Mouse (Mus musculus) liver, adult 2 months (tissue): ENCODE results near the gene Agtpbp1. TPM values are rescaled to one million over a fixed set of nuclear protein-coding genes. Genes with fewer than 3 reads are reported as not detected.

Experiments used
- DNase-seq: peaks from one replicate; pipeline ENCODE4 v3.0.0-alpha.2; 2011; ENCODE audit warnings: low read depth, low spot score; ENCODE audit errors: extremely low read depth
- H3K27ac ChIP-seq: fragments of 200-500 bp; replicated peaks from 2 replicates; pipeline ENCODE4 v1.5.1; 2012; ENCODE audit warnings: low read depth, mild to moderate bottlenecking, control low read depth, inconsistent platforms, low read length; ENCODE audit not compliant: insufficient read depth
- H3K27me3 ChIP-seq: fragments of 200-500 bp; 2 replicates; pipeline ENCODE4 v1.6.1; 2012; ENCODE audit warnings: mild to moderate bottlenecking, moderate library complexity, low read length, inconsistent platforms; ENCODE audit not compliant: control insufficient read depth, insufficient read depth
- H3K36me3 ChIP-seq: fragments of 200-500 bp; 2 replicates; pipeline ENCODE4 v1.6.1; 2012; ENCODE audit warnings: low read length, inconsistent platforms; ENCODE audit not compliant: control insufficient read depth, insufficient read depth
- H3K4me1 ChIP-seq: fragments of 200-500 bp; 2 replicates; pipeline ENCODE4 v1.6.1; 2011; ENCODE audit warnings: low read length; ENCODE audit not compliant: control insufficient read depth, insufficient read depth
- H3K4me3 ChIP-seq: fragments of 200-500 bp; 2 replicates; pipeline ENCODE4 v1.5.1; 2011; ENCODE audit warnings: low read depth, mild to moderate bottlenecking, control low read depth, low read length, moderate library complexity; ENCODE audit not compliant: insufficient read depth
- H3K79me2 ChIP-seq: fragments of 200-500 bp; 2 replicates; pipeline ENCODE4 v1.6.1; 2012; ENCODE audit warnings: inconsistent platforms, mild to moderate bottlenecking, low read length, moderate library complexity; ENCODE audit not compliant: control insufficient read depth, insufficient read depth
- H3K9ac ChIP-seq: fragments of 200-500 bp; 2 replicates; pipeline ENCODE4 v1.6.1; 2012; ENCODE audit warnings: low read depth, mild to moderate bottlenecking, control low read depth, inconsistent platforms, low read length
- CTCF ChIP-seq: fragments of 200-500 bp; IDR thresholded peaks from 2 replicates; pipeline ENCODE4 v1.5.1; 2011; ENCODE audit warnings: low read depth, low read length, control low read depth
- POLR2A ChIP-seq: fragments of 200-500 bp; IDR thresholded peaks from 2 replicates; pipeline ENCODE4 v1.6.1; 2011; ENCODE audit warnings: low read length, control low read depth; ENCODE audit not compliant: insufficient read depth; ENCODE audit errors: extremely low read depth
- WGBS: fragments of 180-500 bp; shearing (Covaris S2); methylation state at CpG from one replicate; pipeline ENCODE4 v1.1.7; 2018; 5-methylcytosine and 5-hydroxymethylcytosine counted together
- polyA plus RNA-seq: library from polyadenylated mRNA; depleted of rRNA; stranded (reverse); fragments of >200 nt; gene quantifications from 2 replicates; pipeline ENCODE4 v1.2.3, GENCODE M21; 2012
- total RNA-seq: library from RNA; depleted of rRNA; stranded (reverse); fragments of >200 nt; gene quantifications from 2 replicates; pipeline ENCODE4 v1.2.3, GENCODE M21; 2014

Agtpbp1 gene
- total and polyA plus RNA-seq, 2 experiments, result 1.9 to 10.0 TPM

- no peaks in the 10 kb centered on the region for H3K36me3 ChIP-seq
- no peak overlapping the region for H3K9ac ChIP-seq
- DNase-seq, result no peak
- no peaks in the 10 kb centered on the region for H3K27me3 ChIP-seq
- 94% methylated on average over 5 of the region's 5 CpGs for WGBS
- H3K27ac ChIP-seq, result no peak overlapping the region
- H3K79me2 ChIP-seq, result no peaks in the 10 kb centered on the region
- H3K4me3 ChIP-seq, result no peak overlapping the region
- peaks cover 6% of the 10 kb centered on the region for H3K4me1 ChIP-seq
- TF ChIP-seq CTCF (no peak), POLR2A (no peak)
These were observed 26.3 kb downstream of the Agtpbp1 start for GRCm38 (mm10) chr13:59558776-59559175.

DNA sequence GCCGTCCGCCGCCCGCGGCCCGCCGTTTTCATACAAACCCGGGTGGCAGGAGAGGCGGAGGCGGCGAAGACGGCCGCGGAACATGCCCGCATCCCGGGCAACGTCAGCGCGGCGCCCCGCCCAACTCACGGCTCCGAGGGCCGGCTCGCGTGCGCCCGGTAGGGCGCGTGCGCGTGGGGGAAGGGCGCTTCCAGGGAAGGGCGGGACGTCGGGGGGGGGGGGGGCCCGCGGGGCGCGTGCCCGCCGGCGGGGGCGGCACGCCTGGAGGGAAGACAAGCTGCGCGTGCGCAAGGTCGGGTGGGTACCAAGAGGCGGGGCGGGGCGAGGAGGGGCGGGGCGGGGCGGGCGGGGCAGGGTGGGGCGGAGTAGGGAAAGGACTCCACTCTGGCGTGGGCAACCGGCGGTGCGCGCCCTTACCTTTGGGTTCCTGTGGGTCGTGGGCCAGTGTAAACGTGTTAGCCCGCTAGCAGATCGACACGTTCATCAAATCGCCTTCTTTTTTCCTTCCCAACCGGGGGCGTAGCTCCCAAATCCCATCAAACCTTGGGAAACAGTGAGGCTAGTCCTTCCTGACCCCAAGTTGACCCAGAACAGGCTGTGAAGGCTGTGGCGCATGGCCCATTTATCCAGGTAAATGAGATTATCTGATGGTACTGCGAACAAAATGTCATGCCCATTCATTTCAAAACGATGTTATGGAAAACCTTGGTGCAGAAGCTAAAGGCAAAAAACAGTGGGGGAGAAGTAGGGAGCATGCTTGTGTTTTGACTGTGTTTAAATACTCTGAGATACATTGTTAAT is 27.6 kb downstream of the Agtpbp1 start:
- no peak overlapping the region for H3K27ac ChIP-seq
- WGBS, result 1% methylated on average over 50 of the region's 73 CpGs
- H3K36me3 ChIP-seq, result no peaks in the 10 kb centered on the region
- H3K79me2 ChIP-seq, result no peaks in the 10 kb centered on the region; the same call in 1 of the 2 replicates
- no peaks in the 10 kb centered on the region for H3K27me3 ChIP-seq
- 0 out of 2 replicates have a peak, but pooled peaks have one; percentile 38 for TF ChIP-seq POLR2A
- no peak for TF ChIP-seq CTCF
- H3K9ac ChIP-seq, result peak overlapping the region; percentile 63
- peak overlapping the region; percentile 76 for H3K4me3 ChIP-seq
- peaks cover 6% of the 10 kb centered on the region for H3K4me1 ChIP-seq
- peak; percentile 46 for DNase-seq

- H3K4me1 ChIP-seq, result peaks cover 6% of the 10 kb centered on the region
- H3K4me3 ChIP-seq, result peak overlapping the region; percentile 74
- WGBS, result under 1% methylated on average over 43 of the region's 45 CpGs
- no peak for DNase-seq
- no peak overlapping the region for H3K27ac ChIP-seq
- H3K36me3 ChIP-seq, result no peaks in the 10 kb centered on the region
- TF ChIP-seq POLR2A (0 out of 2 replicates have a peak, but pooled peaks have one; percentile 7), CTCF (no peak)
- H3K79me2 ChIP-seq, result peaks cover under 1% of the 10 kb centered on the region; the same call in 1 of the 2 replicates
- H3K9ac ChIP-seq, result peak overlapping the region; percentile 57
- no peaks in the 10 kb centered on the region for H3K27me3 ChIP-seq
These were observed 28.4 kb downstream of the Agtpbp1 start for GRCm38 (mm10) chr13:59556670-59557069.

GRCm38 (mm10) chr13:59555613-59556192 is 29.3 kb downstream of the Agtpbp1 start:
- Histone ChIP-seq H3K79me2 (peaks cover 4% of the 10 kb centered on the region; the same call in 1 of the 2 replicates), H3K27me3 (no peaks in the 10 kb centered on the region), H3K4me3 (no peak overlapping the region), H3K4me1 (peaks cover 6% of the 10 kb centered on the region), H3K36me3 (no peaks in the 10 kb centered on the region), H3K9ac (no peak overlapping the region), H3K27ac (no peak overlapping the region)
- no peak for DNase-seq
- TF ChIP-seq CTCF (no peak), POLR2A (no peak)
- whole genome bisulfite sequencing, result 58% methylated on average over 8 of the region's 8 CpGs

DNA sequence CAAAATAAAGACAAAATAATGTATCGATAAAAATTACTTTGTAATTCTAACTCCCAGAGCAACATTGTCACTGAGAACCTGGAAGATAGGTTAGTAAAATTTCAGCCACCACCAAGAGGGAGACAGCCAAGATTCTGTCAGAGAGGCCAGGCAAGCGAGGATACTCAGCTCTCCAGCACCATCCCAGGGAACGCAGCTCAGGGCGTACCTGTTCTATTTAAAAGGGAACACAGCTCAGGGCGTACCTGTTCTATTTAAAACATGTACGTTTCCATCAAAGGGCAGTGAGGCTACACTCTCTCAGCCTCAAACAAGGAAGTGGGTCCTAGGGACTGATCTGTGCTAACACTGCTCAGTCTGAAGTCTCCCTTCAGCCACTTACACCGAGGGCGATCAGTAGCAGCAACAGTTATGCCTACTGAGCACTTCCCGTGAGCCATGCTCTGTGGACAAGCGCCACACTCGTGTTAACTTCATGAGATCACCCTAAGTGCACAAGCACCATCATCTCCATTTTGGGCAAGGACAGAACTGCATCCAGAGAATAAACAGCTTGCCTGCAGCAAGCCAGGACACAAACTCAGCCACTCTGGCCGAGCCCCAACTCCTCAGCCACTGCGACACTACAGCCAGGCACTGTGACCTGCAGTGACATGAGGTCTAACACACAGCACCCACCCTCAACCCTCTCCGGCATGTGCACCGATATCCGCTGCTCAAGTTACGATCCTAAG is 30.1 kb downstream of the Agtpbp1 start:
- H3K79me2 ChIP-seq, result peaks cover 4% of the 10 kb centered on the region; the same call in 1 of the 2 replicates
- H3K27me3 ChIP-seq, result no peaks in the 10 kb centered on the region
- no peak overlapping the region for H3K27ac ChIP-seq
- H3K4me3 ChIP-seq, result no peak overlapping the region
- 68% methylated on average over 17 of the region's 17 CpGs for WGBS
- TF ChIP-seq POLR2A, result no peak
- TF ChIP-seq CTCF, result no peak
- peaks cover 6% of the 10 kb centered on the region for H3K4me1 ChIP-seq
- H3K9ac ChIP-seq, result no peak overlapping the region
- no peaks in the 10 kb centered on the region for H3K36me3 ChIP-seq
- no peak for DNase-seq
